Mouse (Mus musculus) left cerebral cortex, adult 2 months (tissue): ENCODE data around the gene Slc29a4. TPM values are rescaled to one million over a fixed set of nuclear protein-coding genes. Genes with fewer than 3 reads are reported as not detected.
A peak's percentile ranks its signal among the peaks of the same experiment; 100 is the strongest.

Experiments
- DNase-seq, 2 experiments: peaks; one replicate each; pipeline ENCODE4 v3.0.0; 2021 to 2022; ENCODE audit warnings: low spot score in 2 of 2, mixed read lengths in 1 of 2; ENCODE audit errors: extremely low spot score in 1 of 2
- H3K27ac ChIP-seq: fragments of 200-600 bp; 2 replicates; pipeline ENCODE4 v1.8.1; 2022
- H3K4me3 ChIP-seq: fragments of 200-600 bp; 2 replicates; pipeline ENCODE4 v1.8.1; 2022
- CTCF ChIP-seq: fragments of 200-600 bp; IDR thresholded peaks from 2 replicates; pipeline ENCODE4 v1.8.1; 2022; ENCODE audit warnings: antibody characterized with exemption, mild to moderate bottlenecking, moderate library complexity
- intact Hi-C: fragments of 180-260 bp; cut with DNase I; formaldehyde crosslinking; loops from one replicate; pipeline ENCODE4 v1.15.1; 2025
- total RNA-seq, 2 experiments: library from RNA; stranded (reverse); gene quantifications; 2 replicates each; pipeline ENCODE4 v1.2.3; 2021

Slc29a4 gene
- total RNA-seq, 2 experiments from 2014 or later = 10.1 to 11.2 TPM

DNA sequence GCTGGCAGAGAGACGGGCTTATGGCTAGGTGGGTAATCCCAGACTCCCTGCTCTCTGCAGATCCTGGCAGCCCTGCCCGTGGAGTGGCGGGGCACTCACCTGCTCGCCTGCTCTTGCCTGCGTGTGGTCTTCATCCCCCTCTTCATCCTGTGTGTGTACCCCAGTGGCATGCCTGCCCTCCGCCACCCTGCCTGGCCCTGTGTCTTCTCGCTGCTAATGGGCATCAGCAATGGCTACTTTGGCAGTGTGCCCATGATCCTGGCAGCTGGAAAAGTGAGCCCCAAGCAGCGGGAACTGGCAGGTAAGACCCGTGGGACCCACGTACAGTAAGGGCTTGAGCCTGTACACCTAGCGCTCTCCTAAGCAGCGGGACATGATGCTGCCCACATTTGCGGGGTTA lies 27.6 kb downstream of the Slc29a4 start:
- no peak for TF ChIP-seq CTCF
- DNase-seq = no peak
- no peak overlapping the region for H3K27ac ChIP-seq
- H3K4me3 ChIP-seq = no peak overlapping the region
- intact Hi-C loops = loop anchor here (2.0 to 5.0 kb wide), 4 partner anchors 123 to 218 kb away; no protein-coding TSS in a partner anchor

DNA sequence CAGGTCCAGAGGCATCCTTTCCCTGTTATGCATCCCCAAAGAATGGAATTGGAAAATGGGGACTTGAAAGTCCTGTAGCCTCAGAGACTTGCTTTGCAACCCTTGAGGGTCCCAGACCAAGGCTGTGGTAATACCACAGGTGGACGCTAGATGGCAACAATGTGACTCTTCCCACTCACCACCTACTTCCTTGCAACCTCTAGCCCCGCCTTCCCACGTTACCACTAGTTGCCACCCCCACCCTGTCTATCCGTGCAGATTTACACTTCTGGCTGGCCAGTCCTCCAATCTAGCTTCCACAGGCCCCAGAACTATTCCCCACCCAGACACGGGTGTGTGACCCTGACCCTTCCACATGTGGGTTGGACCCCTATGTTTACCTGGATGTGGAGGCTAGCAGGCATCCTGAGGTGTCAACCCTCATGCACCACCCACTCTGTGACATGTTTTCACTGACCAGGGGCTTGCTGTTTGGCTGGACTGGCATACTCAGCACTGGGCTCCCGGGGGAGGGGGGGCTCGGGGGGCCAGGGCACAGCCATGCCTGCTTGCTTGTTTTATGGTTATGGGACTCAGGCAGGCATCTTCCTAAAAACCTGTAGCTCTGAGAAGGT lies 31.3 kb downstream of the Slc29a4 start:
- H3K4me3 ChIP-seq = no peak overlapping the region
- intact Hi-C loops = no loop called here
- peak in 1 of 2 experiments; percentile 43 for DNase-seq
- no peak overlapping the region for H3K27ac ChIP-seq
- peak; percentile 87 for TF ChIP-seq CTCF

DNA sequence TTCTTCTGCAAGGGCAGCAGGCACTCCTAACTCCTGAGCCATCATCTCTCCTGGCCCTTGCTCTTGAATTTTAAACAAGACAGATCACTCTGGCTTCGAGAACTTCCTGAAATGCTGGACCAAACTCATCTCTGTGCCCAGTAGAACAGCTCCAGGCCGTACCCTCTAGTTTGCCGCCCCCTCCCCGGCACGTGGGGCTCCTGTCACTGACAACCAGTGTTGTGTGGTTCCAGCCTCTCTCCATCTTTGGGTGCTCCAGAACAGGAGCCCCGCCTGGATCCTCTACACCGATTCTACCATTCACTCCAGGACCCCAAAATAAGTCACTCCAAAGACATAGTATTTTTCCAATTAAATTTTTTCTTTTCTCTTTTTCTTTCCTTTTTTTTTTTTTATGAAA lies 32.0 kb downstream of the Slc29a4 start:
- no peak overlapping the region for H3K4me3 ChIP-seq
- DNase-seq = no peak
- intact Hi-C loops = no loop called here
- no peak overlapping the region for H3K27ac ChIP-seq
- TF ChIP-seq CTCF = no peak

DNA sequence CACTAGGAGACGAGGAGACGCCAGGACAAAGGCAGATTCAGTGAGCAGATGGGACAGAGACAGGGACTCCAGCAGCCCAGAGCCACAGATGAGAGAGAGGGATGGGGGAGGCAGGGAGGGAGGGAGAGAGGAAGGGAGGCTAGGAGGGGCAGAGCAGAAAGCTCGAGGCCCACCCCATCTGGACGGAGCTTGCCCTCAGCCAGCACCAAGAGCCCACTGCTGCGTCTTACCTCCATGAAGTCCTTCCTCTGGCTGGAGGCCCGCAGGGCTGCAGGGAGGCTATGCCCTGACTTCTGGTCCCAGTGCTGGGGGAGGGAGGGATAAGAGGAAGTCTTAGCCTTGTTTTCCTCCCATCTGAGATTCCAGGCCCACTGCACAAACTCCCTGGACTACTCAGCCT lies 34.4 kb downstream of the Slc29a4 start:
- intact Hi-C loops = no loop called here
- no peak for TF ChIP-seq CTCF
- DNase-seq = no peak
- H3K27ac ChIP-seq = no peak overlapping the region
- no peak overlapping the region for H3K4me3 ChIP-seq

GRCm38 (mm10) chr5:142728301-142728700 lies 36.0 kb downstream of the Slc29a4 start:
- no peak for DNase-seq
- Histone ChIP-seq H3K27ac (no peak overlapping the region), H3K4me3 (no peak overlapping the region)
- no peak for TF ChIP-seq CTCF
- intact Hi-C loops = no loop called here

- no peak for TF ChIP-seq CTCF
- intact Hi-C loops = no loop called here
- no peak for DNase-seq
Observed at GRCm38 (mm10) chr5:142730295-142730694, 38.0 kb downstream of the Slc29a4 start.

DNA sequence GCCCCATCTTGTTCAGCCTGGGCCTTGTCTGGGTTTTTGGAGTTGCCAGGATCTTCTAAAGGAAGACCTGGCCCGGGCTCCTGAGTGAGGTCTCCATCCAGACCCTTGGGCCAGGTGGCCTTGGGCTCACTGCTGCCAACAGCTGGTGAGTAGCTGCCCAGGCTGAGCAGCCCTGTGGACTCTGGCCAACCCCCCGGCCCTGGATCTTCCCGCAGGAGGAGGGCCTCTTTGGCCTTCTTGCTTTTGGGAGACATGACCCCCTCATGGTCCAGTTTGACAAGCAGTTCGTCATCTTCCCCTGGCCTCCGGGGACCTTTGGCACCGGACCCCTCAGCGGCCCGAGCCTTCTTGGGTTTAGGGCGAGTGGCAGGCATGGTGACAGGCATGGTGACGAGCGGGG lies 39.6 kb downstream of the Slc29a4 start:
- no peak for TF ChIP-seq CTCF
- Histone ChIP-seq H3K4me3 (no peak overlapping the region), H3K27ac (no peak overlapping the region)
- DNase-seq = no peak
- intact Hi-C loops = no loop called here

More at GRCm38 (mm10) chr5:142730295-142730694, 38.0 kb downstream of the Slc29a4 start:
- H3K4me3 ChIP-seq = no peak overlapping the region
- H3K27ac ChIP-seq = no peak overlapping the region

- Histone ChIP-seq H3K4me3 (no peak overlapping the region), H3K27ac (no peak overlapping the region)
- intact Hi-C loops = no loop called here
- no peak for DNase-seq
- TF ChIP-seq CTCF = no peak
Observed at GRCm38 (mm10) chr5:142739941-142740340, 47.6 kb downstream of the Slc29a4 start.

DNA sequence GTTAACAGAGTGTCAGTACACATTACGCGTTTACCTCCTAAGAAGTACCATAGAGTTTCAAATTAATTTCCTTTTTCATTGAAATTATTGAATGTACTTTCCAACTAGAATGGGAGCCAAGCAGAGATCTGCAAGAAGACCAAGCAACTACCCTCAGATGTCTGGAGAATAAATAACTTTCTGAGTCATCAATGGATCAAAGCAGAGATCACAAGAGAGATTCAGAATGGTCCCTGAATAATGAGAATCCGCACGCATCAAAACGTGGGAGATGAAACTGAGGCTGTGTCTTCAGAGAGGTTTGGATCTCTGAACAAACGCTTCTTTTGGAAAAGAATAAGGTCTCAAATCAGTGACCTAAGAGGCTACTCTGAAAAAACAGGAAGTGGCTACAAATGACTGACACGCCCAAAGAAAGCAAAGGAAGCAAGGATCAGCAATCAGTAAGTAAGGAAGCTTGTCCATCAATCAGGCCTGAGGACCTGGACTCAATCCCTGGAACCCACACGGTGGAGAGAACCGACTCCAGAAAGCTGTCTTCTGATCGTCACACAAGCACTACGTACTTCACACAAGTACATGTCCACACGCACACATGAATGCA lies 54.8 kb downstream of the Slc29a4 start:
- H3K27ac ChIP-seq = no peak overlapping the region
- TF ChIP-seq CTCF = no peak
- DNase-seq = no peak
- H3K4me3 ChIP-seq = no peak overlapping the region
- intact Hi-C loops = no loop called here

DNA sequence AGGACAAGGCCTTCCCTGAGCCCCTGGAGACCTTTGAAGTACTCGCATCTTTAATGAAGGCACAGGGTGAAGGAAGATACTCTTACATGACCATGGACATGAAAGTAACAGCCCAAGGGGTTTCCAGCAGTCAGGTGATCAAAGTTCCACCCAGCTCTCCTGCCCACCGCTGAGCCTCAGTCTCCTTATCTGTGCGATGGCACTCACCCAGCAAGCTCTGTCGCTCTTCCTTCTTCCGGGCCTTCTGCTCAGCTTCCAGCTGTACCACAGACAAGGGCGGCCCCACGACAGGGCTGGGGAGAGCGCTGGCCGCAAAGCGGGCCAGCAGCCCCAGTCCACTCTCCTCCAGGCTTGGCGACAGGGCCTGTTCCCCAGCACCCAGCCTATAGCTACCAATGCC lies 57.9 kb downstream of the Slc29a4 start:
- intact Hi-C loops = no loop called here
- no peak for DNase-seq
- H3K27ac ChIP-seq = no peak overlapping the region
- no peak overlapping the region for H3K4me3 ChIP-seq
- TF ChIP-seq CTCF = no peak

DNA sequence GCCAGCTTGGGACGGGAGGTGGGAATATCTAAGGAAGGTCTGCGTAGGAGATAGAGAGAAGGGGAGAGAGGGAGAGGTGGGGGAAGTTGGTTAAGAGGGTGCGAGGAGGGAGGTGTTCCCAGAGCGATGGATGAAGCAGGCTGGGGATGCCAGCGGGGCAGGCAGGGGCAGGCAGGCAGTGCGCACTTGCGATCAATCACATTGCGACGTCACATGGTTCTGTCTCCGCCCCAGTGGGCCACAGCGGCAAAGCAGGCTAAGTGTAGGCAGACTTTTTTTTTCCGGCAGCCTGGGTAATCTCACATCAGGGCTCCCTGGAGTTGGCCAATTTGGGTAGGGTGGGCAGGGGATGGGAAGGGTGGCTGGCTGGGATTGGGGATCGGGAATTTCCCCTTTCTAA lies 59.9 kb downstream of the Slc29a4 start:
- DNase-seq = no peak
- TF ChIP-seq CTCF = no peak; the same call in 1 of the 2 replicates
- Histone ChIP-seq H3K27ac (no peak overlapping the region), H3K4me3 (no peak overlapping the region)
- intact Hi-C loops = no loop called here

DNA sequence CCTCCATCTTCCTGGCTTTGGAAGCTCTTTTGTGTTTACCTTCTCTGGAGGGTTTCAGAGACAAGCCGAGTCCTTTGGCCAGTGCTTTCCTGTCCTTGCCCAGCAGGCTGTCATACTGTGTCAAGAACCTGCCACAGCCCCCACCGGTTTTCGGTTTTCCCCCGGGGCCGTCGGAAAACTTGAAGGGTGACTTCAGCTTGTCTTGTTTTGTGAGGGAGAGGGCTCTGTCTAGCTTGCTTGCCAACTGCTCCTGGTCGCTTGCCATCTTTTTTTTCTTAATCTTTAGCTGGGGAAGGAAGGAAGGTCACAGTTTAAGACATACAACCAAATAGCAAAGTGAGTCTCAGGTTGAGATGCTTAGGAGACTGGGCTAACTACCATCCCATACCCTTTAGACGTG lies 67.5 kb downstream of the Slc29a4 start:
- intact Hi-C loops = loop anchor here (10.0 kb wide), 1 partner anchor 175 kb away; no protein-coding TSS in a partner anchor
- no peak for DNase-seq
- H3K27ac ChIP-seq = no peak overlapping the region

More for the DNA sequence above, 67.5 kb downstream of the Slc29a4 start:
- H3K4me3 ChIP-seq = no peak overlapping the region
- no peak for TF ChIP-seq CTCF
